Mouse (Mus musculus) kidney, adult 2 months (tissue): Measurements from ENCODE around the gene Elovl6.

Experiments
- CTCF ChIP-seq: fragments of 200-500 bp; conservative IDR thresholded peaks from 2 replicates; pipeline ENCODE4 v1.5.1; 2011; ENCODE audit warnings: low read depth, mild to moderate bottlenecking, control low read depth, low read length, moderate library complexity, mixed read lengths; ENCODE audit not compliant: insufficient read depth, insufficient read length
- POLR2A ChIP-seq: fragments of 200-500 bp; IDR thresholded peaks from one replicate; pipeline ENCODE4 v1.6.1; 2011; ENCODE audit warnings: low read depth, low read length, control low read depth

DNA sequence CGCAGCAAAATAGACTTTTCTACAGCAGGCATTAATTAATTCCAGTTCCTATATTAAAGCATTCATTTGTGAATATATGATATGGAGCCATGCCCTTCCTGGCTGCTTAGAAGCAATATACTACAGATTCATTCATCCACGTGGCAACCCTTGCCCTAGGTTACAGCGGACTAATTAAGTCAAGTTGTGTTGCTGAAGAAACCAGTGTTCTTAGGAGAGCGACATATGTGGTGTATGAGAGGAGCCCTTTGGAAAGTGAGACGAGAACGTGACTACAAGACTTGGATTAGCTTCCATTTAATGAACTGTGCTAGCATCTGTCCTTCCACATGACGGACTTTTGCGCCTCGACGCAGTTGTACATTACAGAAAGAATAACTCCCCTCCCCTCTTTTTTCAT lies 115.2 kb downstream of the Elovl6 start:
- TF ChIP-seq CTCF, result no peak
- TF ChIP-seq POLR2A, result no peak
